Mouse (Mus musculus) liver, embryonic 14.5 days (tissue): ENCODE measurements around the gene Gm29776.

Experiments used
- CTCF ChIP-seq: IDR thresholded peaks from 2 replicates; pipeline ENCODE4 v1.5.1; 2016; ENCODE audit warnings: antibody characterized with exemption, low read depth, control low read depth
- EP300 ChIP-seq: IDR thresholded peaks from 2 replicates; pipeline ENCODE4 v1.6.1; 2016; ENCODE audit warnings: antibody characterized with exemption, low read depth

- TF ChIP-seq EP300 (no peak), CTCF (no peak)
These were observed 16.8 kb upstream of the Gm29776 start for GRCm38 (mm10) chr14:54715402-54715801.
